Mouse (Mus musculus) hematopoietic stem cell, adult 5-6 weeks (primary cell): ENCODE results near the gene Lsg1. TPM values are rescaled to one million over a fixed set of nuclear protein-coding genes. Genes with fewer than 3 reads are reported as not detected.

Experiments
- ATAC-seq, 2 experiments: fragments of 125-278 bp in 1 of 2; replicated peaks in 1 of 2; 2 replicates each; pipeline ENCODE4 v1.8.0; 2016 to 2017; ENCODE audit warnings: inconsistent platforms in 2 of 2, mild to moderate bottlenecking in 2 of 2, moderate number of reproducible peaks in 2 of 2, low read depth in 1 of 2, moderate TSS enrichment in 1 of 2; ENCODE audit not compliant: low FRiP score in 2 of 2, poor library complexity in 2 of 2, severe bottlenecking in 2 of 2, insufficient read depth in 1 of 2, low TSS enrichment in 1 of 2
- total RNA-seq: library from RNA; stranded (forward); fragments of 172-1452, 232-1000 nt; gene quantifications from 2 replicates; pipeline ENCODE4 v1.2.3, GENCODE M21; 2017

Lsg1 gene
- total RNA-seq, 1 experiment from 2014 or later = 57.5 TPM

DNA sequence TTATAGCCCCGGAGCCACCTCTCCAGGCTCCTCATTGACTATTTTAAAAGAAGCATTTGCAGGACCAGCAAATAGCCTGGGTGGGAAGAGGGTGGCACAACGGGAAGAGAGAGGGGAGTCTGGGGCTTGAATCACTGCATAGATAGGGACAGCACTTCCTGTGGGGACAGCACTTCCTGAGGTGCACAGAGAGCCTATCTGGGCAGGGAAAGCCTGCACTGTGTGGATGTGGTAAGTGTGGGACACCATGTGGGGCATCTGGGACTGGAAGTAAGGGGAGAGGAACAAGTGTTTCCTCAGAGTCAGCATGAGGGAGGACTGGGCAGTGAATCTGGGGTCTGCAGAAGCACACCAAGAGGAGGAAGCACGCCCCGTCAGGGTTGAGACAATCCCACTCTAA lies 53.8 kb downstream of the Lsg1 start:
- peak; percentile 70 to 76 for ATAC-seq

DNA sequence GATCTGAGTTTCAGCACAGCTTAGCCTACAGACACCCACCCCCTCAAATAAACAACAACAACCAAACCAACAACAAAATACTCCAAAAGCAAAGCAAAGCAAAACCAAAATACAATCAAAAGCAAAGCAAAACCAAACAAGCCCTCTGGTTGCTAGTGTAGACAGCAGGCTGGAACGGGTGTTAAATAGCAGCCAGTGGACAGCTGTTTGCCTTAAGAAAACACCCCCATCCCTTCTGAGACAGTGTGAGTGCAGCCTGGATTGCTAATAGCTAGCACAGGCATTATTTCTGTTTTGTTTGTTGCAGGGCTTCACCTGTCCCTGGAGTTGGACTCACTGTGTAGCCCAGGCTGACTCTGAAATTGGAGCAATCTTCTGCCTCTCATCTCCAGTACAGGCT lies 54.5 kb downstream of the Lsg1 start:
- ATAC-seq = no peak

DNA sequence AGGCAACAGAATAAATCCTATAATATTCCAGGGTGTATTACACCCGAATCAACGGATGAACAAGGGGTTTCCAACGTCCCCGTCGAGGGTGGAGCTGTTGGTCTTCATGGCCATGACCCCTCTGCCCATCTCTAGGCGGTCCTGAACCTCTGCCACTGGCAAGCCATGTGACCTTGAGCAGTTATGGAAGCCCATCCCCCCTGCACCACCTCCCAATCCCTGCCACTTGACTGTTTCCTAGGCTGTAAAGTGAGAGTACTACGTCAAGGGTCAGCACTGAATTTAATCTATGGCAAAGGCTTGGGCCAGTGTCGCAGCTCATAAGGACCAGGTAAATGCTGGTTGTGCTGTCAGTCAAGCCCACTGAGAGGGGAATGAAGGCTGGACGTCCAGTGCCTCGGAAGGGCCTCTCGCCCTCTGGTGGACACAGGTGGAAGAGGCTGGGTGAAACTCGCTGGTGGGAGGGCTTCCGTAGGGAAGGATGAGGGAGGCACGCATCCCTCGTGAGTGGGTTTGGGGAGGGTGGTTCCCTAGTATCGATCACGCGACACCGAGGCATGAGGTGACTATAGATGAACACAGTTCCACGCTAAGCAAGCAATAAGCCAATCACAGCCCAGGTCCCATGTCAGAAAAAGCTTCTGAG lies 55.5 kb downstream of the Lsg1 start:
- ATAC-seq = peak; percentile 35 to 46; a peak in 1 of 4 replicates

DNA sequence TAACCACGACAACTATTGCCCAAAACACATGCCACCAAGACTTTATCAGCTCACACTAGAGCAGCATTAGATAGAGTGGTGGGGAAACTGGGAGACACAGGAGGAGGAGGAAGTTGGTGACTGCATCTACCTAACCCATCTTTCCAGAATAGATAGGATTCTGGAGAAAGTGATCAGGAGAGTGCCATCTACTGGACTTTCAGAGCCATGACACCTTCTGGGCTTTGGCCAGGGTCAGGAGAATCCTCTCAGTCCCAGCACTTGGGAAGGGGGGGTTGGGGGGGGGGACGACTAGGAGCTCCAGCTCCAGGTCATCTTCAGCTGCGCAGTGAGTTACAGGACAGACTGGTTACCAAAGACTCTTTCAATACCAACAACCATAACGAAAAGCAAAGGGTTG lies 56.6 kb downstream of the Lsg1 start:
- ATAC-seq = no peak

DNA sequence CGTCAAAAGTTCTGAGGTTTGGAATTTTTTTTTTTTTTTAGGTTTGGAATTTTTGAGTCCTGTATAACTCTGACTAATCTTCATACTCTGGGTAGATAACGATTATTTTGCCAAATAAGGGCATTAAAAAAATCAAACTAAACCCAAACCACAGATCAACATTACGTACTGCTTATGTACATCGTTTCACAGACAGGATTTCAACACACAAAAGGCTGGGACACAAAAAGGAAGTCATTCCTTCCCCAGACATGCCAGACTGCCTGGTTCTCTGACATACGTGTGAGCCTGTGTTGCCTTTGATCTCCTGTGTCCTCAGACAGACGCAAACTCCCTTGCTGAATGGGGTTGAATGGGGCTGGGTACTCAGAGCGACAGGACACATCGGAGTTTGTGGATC lies 59.0 kb downstream of the Lsg1 start:
- no peak for ATAC-seq

DNA sequence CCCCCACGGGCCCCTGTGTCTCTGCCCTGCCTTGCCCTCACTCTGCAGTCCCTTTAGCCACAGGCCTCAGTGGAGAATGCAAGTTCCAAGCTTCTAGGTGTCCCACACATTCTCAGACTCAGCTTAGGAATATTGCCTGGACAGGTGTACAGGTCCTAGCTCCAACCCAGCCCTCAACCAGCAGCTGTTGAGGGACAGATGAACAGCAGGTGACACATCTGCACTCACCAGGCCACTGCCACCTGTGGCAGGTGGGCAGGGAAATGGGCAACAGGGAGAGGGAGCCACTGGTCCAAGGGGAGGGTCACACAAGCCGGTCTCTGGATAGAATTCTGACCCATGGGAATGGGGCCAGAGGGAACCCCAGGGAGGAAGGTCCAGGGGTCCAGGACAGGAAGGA lies 59.5 kb downstream of the Lsg1 start:
- no peak for ATAC-seq

DNA sequence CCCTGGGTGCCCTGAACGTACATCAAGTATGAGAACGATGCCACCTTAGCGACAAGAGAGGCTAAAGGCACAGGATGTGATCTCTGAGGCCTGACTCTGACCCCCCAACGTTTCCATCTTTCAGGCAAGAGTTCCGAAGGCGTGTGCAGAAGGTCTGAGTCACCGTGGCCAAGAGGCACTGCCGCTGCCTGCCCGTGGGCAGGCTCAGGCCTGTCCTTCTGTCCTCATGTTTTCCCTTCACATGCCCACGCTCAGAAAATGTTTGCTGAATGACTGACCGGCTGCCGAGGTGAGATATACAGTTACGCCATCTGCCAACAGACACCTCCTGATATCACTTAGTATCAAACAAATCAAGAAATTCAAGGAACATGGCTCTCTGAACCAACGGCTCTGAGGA lies 61.6 kb downstream of the Lsg1 start:
- ATAC-seq = no peak

DNA sequence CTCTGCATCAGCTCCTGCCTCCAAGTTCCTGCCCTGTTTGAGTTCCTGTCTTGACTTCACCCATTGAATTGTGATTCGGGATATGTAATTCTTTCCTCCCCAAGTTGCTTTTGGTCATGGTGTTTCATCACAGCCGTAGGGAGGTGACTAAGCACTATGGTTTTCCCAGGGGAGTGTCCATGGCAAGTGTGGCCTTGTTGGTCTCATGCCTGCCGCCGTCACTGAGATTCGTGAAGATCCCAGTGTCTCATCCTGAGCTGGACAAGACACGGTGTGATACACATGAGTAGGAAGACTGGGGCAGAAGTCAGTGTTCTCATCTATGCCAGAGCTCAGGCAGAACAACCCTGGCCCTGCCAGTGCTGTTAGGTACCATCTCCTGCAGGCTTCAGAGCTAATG lies 62.9 kb downstream of the Lsg1 start:
- ATAC-seq = no peak

DNA sequence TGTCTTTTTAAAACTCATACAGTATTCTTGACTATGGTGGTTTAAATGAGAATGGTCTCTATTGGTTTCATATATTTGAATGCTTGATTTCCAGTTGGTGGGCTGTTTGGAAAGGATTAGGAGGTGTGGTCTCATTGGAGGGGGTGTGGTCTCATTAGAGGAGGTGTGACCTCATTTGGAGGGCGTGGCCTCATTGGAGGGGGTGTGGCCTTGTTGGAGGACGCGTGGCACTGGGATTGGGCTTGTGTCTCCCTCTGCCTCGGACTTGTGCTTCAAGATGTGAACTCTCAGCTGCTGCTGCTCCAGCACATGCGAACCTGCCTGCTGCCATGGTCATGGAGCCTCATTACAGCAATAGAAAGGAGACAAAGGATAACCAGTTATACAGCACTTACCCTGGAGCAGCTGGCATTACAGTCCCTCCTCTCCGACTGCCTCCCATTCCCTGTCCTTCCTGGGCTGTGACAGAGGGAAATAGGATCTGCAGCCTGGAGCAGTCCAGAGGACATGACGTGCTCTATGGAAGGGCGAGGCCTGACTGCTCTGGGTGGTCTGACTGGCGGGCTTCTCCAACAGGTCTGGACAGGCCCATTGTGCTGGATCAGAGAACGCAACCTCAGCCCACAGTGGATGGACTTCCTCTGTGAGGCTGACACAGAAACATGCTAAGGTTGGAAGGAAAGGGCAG lies 65.0 kb downstream of the Lsg1 start:
- ATAC-seq = no peak

DNA sequence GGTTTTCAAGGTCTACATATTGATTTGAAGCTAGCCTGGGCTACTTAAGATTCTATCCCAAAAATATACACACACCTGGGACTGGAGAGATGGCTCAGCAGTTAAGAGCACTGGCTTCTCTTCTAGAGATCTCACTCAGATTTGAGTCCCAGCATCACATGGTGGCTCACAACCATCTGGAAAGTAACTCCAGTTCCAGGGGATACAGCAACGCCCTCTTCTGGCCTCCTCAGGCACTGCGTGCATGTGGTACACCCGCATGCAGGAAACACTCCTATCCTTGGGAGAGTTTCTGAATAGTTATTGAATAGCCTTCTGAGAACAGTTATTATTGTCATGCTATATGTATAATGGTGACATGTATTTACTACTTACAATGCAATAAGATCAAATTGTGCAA lies 66.2 kb downstream of the Lsg1 start:
- no peak for ATAC-seq

DNA sequence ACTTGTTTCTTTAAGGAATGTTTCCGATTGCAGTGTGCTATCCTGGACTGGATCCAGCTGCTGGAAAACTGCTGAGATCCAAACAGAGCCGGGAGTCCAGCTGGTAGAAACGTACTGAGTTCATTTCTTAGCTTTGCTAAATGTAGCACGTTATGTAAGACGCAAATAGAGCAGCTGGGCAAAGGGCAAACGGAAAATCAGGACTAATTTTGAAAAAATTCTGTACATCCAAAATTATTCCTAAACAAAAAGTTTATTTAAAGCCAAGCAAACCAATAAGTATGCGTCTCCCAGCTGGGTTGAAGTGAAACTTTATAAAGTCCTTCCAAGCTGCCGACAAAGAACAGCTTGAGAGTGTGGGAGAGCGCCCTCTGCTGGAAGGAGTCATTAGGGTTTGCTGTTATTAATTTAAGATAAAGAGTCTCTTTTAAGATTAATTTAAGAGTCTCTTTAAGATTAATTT lies 67.0 kb downstream of the Lsg1 start:
- ATAC-seq = peak; percentile 46 to 59; a peak in 1 of 4 replicates

DNA sequence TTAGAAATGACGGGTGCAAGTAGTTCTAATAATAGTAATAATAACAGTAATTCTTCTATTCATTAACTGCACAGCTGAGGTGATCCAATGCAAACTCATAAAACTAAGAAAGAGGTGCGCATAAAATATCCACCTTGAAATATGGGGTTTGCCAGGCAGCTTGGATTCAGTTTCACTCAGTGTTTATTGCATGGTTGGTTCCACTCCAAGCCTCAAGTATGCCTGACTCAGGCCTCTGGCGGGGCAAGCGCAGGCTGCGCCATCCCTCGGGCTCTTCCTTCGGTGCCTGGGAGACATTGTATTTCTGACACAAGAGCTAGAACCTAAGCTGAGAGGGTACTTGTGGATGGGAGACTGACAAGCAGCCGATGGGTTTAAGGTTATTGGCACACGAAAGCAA lies 68.8 kb downstream of the Lsg1 start:
- ATAC-seq = no peak

DNA sequence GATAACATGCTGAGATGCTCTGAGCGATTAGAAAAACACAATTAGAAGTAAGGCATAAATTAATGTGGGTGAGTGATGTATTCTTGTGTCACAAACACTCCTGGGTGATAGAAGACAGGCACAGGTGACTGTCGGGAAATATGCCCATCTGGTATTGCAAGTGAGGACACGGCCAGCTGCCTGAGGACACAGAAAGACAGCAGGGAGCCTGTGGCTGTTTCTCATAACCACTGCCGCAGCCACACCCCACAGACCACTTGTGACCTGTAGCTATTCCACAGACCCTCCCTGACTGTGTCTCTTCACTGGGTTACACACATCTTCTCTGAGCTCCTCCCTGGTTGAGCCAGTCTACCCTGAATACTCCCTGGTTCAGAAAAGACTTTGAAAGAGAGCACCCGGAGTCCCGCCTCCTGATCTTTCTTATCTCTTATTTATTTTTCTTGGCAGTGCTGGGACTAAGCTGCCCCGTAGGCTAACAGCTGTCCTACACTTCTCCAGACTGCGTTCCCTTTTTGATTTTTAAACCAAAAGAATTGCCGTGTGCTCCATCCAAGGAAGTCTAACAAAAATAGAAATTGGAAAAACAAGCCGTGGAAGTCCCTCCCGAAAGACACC lies 69.6 kb downstream of the Lsg1 start:
- ATAC-seq = no peak

DNA sequence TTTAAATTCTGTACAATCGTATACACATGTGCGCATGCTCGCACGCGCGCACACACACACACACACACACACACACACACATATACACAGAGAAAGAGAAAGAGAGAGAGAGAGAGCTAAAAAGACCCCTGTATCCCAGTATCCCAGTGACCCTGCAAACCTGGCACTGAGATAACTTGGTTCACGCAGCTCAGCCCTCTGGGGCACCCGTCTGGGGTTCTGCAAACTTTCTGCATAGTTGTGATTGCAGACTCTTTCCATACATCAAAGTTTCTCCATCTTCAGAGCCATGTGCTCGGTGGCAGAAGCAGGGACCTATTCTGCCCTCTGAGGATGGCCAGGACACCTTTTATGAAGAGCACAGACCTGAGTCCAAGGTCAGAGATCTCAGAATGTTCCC lies 70.4 kb downstream of the Lsg1 start:
- no peak for ATAC-seq

DNA sequence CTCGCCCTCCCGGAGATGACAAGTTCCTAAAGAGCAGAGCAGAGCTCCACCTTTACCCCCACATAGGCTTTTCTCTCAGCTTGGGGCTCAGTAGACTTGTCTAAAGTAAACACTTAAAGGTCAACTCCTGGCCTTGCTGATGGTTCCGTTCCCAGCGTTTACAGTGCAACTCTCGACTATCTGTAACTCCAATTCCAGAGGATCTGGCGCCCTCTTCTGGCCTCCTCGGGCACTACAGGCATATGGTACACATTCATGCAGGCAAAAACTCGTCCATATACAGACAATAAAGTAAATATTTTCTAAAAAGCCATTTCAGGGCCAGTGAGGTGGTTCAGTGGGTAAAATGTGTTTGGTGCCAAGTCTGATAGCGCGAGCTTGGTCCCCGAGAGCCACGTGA lies 72.0 kb downstream of the Lsg1 start:
- no peak for ATAC-seq

DNA sequence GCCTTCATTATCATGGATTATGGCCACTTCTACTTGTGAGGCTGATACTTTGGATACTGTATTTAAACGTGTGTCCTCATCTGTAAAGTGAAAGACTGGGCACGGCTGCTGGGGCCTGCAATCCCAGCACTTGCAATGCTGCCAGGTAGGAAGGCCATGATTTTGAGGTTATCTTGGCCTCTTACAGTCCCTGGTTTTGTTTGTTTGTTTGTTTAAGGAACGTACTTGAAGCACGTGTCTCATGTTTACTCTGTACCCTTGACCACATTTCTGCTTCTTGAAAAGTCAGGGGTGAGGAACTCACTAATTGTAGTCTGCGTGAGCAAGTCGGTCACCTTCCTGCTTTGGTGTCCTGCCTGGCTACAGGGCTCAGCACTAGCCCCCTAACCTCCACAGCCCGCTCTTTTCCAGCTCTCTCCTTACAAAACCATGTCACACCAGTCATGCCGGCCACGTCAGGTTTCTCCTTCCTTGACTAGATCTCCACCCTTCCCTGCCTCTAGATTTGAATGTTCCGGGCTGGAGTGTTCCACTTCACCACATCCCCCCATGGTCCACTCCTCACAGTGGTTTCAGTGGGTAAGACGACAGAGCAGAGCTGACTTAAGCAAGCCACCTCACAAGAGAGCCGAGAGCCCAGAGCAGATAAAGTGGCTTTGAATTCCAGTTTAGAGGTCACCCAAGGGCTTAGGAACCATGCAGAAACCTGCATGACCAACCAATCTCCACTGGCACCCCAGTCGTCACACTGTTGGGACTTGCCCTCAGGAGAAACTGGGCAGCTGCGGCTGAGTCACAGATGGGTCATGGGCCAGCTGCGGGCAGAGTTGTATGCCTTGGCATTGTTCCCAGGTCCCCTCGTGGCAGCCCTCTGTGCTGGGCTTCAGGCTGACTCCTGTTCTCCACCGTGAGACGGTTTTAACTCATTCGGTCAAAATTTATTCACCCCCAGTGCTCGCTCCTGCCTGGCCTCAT lies 74.1 kb downstream of the Lsg1 start:
- no peak for ATAC-seq

DNA sequence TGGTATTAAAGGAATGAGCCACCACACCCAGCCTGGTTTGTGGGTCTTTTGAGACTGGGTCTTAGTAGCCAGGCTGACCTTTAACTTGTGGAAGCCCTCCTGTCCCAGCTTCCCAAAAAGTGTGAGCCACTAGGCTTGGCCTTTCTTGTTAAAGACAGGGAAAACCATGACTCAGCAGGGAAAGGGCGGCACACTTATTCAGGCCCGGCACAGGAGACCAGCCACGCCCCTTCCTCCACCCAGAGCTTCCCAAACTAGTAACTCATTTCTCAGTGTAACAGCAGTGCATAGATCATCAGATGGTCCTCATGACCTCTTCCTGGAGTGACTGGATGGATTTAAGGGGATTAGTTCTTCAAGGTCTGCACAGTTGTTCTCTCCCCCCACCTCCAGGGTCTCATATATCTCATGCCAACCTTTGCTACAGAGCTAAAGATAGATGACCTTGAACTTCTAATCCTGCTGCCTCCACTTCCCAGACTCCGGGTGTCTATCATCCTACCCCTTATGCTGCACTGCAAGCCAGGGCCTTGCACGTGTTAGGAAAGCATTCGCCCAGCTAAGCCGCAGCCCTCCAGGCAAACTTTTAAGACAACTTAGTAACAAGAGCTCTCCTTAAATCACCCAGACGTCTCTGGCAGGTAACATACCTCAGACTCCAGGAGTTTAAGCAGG lies 74.9 kb downstream of the Lsg1 start:
- no peak for ATAC-seq
